Mouse (Mus musculus) CD8-positive naive resting alpha-beta T cell, adult 2 months (primary cell): Measurements from ENCODE around the gene Enpp1.

Source experiments
- DNase-seq, 2 experiments: peaks; one replicate each; pipeline ENCODE4 v3.0.0; 2022; ENCODE audit warnings: low read depth in 2 of 2, low spot score in 2 of 2

Enpp1 gene

DNA sequence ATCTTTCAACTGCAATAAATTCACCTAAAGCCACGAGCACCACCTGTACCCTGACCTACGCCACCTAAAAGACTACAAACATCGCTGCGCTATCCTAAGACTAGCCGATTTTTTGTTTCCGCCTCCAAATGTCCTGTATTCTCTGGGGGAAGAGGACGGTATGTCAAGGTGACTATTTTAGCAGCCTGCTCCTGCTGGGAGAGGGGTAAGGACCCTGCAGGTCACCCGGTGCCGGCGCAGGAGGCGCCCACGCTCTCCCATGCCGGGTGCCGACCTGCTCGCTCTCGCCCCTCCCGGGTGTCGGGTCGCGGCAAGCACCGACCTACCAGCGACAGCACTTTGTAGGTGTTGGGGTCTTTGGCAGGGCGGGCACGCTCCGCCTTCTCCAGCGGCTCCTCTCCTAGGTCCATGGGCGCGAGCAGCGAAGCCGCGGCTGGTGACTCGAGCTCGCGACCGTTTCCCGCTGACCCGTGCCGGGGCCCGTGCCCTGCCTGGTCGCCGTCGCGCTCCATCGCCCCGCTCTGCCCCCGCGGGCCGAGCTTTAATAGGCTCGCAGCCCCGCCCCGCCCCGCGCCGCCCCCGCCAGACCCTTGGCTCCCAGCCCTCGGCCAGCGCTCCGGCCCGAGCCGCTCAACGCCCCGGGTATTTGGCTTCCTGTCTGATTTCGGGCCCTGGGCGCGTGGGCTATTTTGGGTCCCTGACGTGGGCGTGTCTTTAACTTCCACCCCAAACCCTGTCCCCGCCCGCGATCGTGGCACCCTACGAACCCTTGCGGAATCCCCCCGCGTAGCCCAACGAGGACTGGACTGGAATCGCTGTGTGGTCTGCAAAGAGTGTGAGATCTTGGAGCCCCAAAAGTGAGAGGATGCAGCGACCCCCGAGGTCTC is at the start of gene Enpp1:
Gene Enpp1 (minus strand): TSS at position 680 of the 887 bp plus-strand sequence.
- peak; percentile 54 to 56 for DNase-seq

DNA sequence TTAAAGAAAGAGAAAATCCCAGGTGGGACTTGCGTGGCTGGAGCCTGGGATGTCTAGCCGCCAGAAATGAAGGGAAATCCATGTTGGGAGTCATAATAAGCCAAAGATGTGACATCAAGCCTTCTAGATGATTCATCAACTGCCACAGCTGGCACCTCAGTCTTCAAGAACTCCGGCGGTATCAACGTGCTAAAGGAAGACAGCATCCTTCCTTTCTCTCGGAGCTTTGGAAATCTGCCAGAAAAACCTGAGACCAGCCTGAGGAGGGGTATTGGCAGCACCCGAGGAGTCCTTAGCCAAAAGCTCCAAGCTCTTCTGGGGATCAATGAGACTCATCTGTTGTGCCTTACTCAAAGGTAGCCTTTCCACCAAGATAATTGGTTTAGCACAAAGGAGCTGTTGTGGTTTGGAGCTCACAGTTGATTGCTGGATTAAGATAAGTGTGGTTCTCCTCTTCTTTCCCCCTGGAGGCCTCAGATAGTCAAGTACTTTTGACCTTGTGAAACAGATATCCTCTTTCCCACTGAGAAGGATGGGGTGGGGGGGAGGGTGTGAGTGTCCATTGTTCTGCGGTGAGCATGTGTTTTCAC is 46.5 kb upstream of the Enpp1 start:
- no peak for DNase-seq

DNA sequence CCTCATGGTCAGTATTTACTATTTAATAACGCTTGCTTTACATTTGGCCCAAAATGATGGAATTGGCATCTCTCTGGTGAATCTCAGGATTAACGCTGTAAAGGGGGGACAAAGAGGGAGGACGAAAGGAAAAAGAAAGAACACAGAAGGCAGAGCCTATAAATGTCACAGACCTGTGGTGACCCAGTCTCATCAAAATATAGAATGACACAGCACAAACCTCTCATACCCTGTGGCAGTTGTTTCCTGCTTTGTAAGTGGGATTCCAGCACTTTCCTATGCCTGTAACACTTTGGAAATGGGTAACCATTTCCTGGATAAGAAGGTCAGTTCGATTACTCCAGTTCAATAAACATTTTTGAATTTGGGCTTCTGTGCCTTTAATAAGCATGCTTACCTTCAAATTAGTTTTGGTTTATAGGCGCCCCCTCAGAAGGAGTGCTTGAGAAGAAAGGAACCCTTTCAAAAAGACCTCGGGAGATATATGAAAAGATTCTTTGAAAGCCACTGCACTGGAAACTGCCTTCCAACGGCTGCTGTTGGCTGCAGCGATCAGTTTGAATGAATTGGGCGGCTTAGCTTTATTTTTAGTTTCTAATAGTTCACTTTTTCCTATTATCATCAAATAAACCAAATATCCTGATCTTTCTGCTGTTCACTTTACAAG is 43.0 kb upstream of the Enpp1 start:
- no peak for DNase-seq

DNA sequence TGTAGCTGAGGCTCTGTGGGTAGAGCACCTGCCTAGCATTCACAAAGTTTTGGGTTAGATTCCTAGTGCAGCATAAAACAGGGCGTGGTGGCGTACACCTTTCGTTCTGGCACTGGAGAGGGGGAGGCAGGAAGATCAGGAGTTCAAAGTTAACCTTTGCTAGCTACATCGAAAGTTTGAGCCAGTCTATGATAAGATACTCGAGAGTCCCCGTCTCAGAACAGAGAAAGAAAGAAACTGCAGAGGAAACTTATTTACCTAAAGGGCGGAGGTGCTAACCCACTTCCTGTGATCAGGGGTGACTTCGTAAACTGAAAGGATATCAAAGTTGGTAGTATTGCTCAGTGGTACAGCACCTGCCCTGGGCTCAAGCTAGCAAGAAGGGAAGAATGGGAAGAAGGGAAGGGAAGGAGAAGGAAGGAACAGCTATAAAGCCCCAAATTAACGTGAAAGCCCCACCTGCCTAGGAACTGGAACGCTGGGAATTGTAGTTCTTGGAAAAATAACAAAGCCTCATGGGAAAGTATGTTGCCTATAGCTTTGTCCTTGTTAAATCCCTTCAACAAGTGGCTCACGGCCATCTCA is 42.4 kb upstream of the Enpp1 start:
- DNase-seq, result peak; percentile 56 to 65

GRCm38 (mm10) chr10:24753536-24754250 is 41.7 kb upstream of the Enpp1 start:
- DNase-seq, result peak; percentile 23 to 50

DNA sequence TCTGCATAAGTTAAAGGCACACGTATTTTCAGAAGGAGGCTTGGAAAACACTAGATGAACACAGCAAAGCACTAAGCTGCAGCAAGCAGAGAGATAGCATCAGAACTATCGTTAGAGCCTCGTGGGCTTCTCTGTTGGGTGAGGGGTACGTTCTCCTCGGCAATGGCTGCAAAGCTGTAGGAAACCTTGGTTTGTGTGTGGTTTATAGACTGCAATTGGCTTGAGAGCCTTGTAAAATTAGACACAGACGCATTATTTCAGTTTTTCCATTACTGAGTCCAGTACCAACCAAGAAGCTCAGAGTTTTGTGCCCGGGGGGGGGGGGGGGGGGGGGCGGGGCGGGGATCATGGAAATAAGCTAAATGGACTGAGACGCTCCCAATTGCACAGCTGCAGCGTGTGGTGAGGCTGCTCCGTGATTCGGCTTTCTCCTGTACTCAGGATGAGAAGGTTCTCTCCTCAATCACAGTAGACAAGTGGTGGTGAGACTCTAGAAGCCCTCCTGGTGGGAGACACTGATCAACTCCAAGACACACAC is 31.1 kb upstream of the Enpp1 start:
- no peak for DNase-seq

- no peak for DNase-seq
Observed at GRCm38 (mm10) chr10:24741229-24742198, 29.6 kb upstream of the Enpp1 start.

DNA sequence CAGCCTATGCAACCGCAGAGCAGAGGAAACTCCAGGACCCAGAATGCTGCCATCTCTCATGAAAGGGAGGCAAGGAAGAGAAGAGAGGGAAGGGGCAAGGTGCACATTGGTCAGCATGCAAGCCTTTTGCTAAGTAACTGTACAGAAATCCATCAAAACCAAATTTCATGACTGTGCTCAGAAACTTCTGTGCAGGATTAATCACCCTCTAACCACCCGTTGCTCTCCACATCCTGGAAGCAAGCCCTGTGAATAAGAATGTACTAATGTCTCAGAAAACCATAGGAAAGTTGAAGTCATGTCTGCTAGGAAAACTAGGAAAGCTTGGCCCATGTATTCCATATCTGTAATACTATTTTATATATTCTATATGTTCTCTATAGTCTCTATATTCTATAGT is 27.2 kb upstream of the Enpp1 start:
- DNase-seq, result no peak

DNA sequence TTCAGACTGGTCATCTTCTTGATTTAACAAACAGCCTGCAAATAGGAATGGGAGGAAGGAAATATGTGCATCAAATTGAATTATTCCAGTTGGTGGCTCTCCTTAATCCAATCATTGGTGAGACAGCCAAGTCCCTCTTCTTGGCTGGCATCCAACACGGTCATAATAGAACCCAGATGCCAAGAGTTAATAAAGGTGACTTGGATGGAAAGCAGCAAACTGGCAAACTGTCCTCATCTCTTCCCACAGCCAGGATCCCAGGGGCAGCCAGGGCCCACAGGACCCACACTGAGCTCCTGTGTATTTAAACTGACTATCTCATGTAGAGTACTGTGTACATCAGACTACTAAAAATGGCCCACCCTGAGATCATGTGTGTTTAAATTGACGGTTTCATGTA is 26.5 kb upstream of the Enpp1 start:
- DNase-seq, result no peak

GRCm38 (mm10) chr10:24735027-24735777 is 23.2 kb upstream of the Enpp1 start:
- no peak for DNase-seq

DNA sequence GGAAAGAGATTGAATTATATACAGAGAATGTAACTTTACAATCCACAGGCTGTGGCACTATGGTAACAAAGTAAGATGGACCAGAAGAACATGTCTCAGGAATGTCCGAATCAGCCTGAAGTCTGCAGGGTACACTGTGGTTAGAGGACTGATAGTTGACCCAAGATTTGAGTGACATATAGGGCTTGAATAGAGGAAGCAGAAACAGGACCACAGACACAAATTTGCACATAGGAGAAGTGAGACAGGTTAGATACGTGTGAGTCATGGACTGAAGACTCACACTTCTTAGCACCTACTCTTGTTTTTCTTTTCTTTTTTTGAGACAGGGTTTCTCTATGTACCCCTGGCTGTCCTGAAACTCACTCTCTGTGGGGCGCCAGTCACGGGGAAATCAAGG is 15.5 kb upstream of the Enpp1 start:
- no peak for DNase-seq

DNA sequence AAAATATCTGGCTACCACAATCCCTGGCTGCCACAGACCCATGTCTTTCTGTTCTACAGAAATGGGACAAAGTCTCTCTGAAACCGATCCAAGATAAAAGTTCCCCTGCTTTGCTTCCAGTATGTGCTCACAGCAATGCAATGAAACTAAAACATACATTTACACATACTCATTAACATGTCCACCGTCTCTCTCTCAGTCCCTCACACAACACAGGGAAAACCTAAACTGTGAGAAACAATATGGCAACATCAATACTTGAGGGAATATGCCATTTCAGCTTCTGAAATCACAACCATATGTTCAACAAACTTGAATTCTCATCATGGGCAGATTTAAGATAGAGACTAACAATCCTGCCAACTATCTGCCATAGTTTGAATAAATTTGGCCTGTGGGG is 13.2 kb upstream of the Enpp1 start:
- DNase-seq, result no peak

- DNase-seq, result no peak
Observed at GRCm38 (mm10) chr10:24721841-24722240, 9.9 kb upstream of the Enpp1 start.

DNA sequence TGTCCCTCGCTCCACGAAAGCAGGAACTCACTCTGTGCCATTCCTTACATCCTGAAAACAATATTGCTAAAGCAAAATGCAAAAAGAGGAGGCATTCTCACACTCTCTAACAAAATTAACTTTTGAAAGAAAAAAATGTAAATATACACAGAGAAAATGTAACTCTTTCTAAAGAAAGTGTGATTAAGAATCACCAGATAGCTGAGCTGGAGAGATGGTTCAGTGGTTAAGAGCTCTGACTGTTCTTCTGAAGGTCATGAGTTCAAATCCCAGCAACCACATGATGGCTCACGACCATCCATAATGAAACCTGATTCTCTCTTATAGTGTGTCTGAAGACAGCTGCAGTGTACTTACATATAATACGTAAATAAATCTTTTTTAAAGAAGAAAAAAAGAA is 7.4 kb upstream of the Enpp1 start:
- DNase-seq, result no peak

DNA sequence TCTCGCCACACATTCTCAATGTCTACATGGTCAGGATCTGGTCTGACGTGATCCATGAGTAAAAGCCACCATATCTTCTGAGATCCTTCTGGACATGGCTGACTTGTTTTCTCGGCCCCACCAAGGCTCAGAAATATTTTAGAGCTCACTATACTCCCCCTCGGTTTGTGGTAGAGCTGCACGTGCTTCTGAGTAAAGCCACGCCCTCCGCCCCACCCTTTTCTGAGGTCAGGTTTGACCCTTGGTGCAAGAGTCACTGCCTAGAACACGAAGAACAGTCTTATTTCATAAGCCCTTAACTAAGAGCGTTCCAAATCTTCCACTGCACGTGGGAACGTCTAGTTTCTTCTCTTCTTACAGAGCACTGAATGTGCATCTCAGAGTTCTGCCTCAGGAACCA is 6.8 kb upstream of the Enpp1 start:
- DNase-seq, result no peak

- DNase-seq, result no peak
Observed at GRCm38 (mm10) chr10:24718058-24718457, 6.1 kb upstream of the Enpp1 start.

- DNase-seq, result no peak
Observed at GRCm38 (mm10) chr10:24716232-24716631, 4.3 kb upstream of the Enpp1 start.

- no peak for DNase-seq
Observed at GRCm38 (mm10) chr10:24712901-24713300, 942 bp upstream of the Enpp1 start.

DNA sequence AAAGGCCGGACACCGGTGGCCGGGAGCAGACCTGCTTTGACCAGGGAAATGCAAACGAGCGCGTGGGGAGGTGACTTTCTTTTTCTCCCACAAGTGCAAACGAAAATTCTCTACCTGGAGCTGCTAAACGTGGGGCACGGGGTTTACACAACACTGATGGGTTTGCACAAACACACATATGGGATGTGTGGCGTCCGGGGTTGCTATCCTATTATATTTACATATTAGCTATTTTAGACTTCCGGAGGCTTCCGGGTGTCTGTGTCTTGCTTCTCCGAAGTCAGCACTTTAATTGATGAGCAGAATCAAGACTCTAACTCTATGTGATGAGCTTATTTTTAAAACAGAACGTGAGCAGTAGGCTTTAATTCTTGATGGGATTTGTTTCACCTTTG is 405 bp upstream of the Enpp1 start:
- no peak for DNase-seq
